Mouse (Mus musculus) neural tube, embryonic 15.5 days (tissue): ENCODE data around the gene Itgb3bp. TPM values are rescaled to one million over a fixed set of nuclear protein-coding genes. Genes with fewer than 3 reads are reported as not detected.

Source experiments
- ATAC-seq: fragments of 200-750 bp; cut with Nextera tagmentation; 2 replicates; pipeline ENCODE4 v1.8.0; 2017; ENCODE audit warnings: mild to moderate bottlenecking, moderate TSS enrichment, moderate library complexity; ENCODE audit not compliant: low FRiP score
- H3K27ac ChIP-seq: fragments of 300-500 bp; sonication (generic); replicated peaks from 2 replicates; pipeline ENCODE4 v1.5.1; 2015; ENCODE audit warnings: mild to moderate bottlenecking, inconsistent platforms
- H3K27me3 ChIP-seq: fragments of 300-500 bp; sonication (generic); replicated peaks from 2 replicates; pipeline ENCODE4 v1.6.1; 2015; ENCODE audit warnings: inconsistent platforms
- H3K36me3 ChIP-seq: fragments of 300-500 bp; sonication (generic); 2 replicates; pipeline ENCODE4 v1.6.1; 2015; ENCODE audit warnings: inconsistent platforms
- H3K4me1 ChIP-seq: fragments of 300-500 bp; sonication (generic); 2 replicates; pipeline ENCODE4 v1.6.1; 2015; ENCODE audit warnings: inconsistent platforms
- H3K4me2 ChIP-seq: fragments of 300-500 bp; sonication (generic); 2 replicates; pipeline ENCODE4 v1.6.1; 2015; ENCODE audit warnings: inconsistent platforms, mild to moderate bottlenecking, moderate library complexity
- H3K4me3 ChIP-seq: fragments of 300-500 bp; sonication (generic); replicated peaks from 2 replicates; pipeline ENCODE4 v1.5.1; 2015; ENCODE audit warnings: mild to moderate bottlenecking, inconsistent platforms
- H3K9ac ChIP-seq: fragments of 300-500 bp; sonication (generic); replicated peaks from 2 replicates; pipeline ENCODE4 v1.6.1; 2015; ENCODE audit warnings: mild to moderate bottlenecking, inconsistent platforms
- H3K9me3 ChIP-seq: fragments of 300-500 bp; sonication (generic); replicated peaks from 2 replicates; pipeline ENCODE4 v1.6.1; 2016; ENCODE audit warnings: inconsistent platforms
- WGBS: fragments of 180-500 bp; shearing (Covaris S2); methylation state at CpG from one replicate; pipeline ENCODE4 v1.1.7; 2015; ENCODE audit warnings: mixed read lengths; 5-methylcytosine and 5-hydroxymethylcytosine counted together
- polyA plus RNA-seq: library from polyadenylated mRNA; unstranded; fragments of >200 nt; fragmentation: Nextera tagmentation; extraction: Ambion mirVana; gene quantifications from 2 replicates; pipeline ENCODE4 v1.2.1, GENCODE M21; 2015

The Itgb3bp gene
- polyA plus RNA-seq = 13.1 and 17.3 TPM in 2 replicates

DNA sequence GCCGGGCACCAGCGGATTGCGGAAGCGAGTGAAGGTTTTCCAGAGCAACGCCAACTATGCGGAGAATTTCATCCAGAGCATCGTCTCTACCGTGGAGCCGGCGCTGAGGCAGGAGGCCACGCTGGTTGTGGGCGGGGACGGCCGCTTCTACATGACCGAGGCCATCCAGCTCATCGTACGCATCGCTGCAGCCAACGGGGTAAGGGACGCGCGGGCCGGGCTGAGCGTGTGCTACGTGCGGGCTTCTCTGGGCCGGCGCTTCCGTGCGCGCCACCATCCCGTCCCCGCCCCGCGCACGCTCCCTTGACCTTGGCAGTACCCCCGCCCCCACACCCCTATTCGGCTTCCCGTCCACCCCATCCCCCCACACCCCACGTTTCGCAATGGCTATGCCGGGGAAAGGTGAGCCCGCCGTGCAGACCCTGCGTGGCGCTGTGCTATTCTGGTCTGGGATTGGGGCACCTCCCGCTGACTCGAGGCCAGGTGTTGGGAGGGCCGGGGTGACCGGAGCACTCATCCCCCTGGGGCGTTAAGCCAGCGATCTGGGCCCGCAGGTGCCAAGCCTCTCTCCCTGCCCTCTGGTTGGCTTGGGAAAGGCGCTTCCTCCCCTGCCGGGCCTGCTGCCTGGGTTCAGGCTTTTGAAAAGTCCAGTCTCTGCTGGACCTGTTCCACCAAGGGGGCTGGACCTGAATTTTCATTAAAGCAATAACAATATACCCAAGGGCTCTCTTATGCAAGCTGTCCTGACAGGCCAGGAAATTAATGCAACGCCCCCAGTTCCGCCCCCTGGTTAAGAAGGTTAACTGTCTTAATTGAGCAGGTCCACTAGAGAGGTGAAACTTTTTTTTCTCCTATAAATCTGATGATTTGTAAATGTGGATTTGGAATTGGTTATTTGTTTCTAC lies at the start of gene Itgb3bp:
Gene Itgb3bp (minus strand): TSS at position 201 of the 905 bp plus-strand sequence.
- H3K36me3 ChIP-seq = no peaks in the 10 kb centered on the region
- WGBS = under 1% methylated on average over 54 of the region's 57 CpGs
- peak; percentile 95 for ATAC-seq

DNA sequence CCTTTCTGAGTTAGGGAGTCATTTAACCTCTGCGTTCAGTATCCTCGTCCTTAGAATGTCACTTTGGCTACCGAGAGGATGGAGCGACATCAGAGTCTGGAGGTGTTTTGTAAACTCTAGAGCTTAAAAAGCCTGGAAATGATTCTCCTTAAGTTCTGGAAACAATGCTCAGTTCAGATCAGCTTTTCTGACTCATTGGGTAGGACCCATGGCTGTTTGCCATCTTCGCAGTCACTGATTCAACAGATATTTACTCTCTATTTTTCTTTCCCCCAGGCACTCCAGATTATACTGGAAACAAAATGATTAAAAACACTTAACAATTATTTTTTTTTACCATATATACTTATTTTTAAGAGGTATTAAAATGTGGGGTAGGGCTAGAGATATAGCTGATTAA lies 49.7 kb upstream of the Itgb3bp start:
- Histone ChIP-seq H3K27me3 (no peaks in the 10 kb centered on the region), H3K4me3 (no peak overlapping the region), H3K9ac (no peak overlapping the region), H3K4me2 (no peak overlapping the region), H3K4me1 (no peaks in the 10 kb centered on the region), H3K9me3 (no peaks in the 10 kb centered on the region), H3K36me3 (peaks cover 6% of the 10 kb centered on the region; the same call in 1 of the 2 replicates), H3K27ac (no peak overlapping the region)
- 86% methylated on average over 5 of the region's 5 CpGs for WGBS
- no peak for ATAC-seq

More for the DNA sequence above, at the start of gene Itgb3bp:
- H3K9ac ChIP-seq = peak within 1 kb of the TSS; percentile 83
- H3K9me3 ChIP-seq = no peaks in the 10 kb centered on the region
- H3K27me3 ChIP-seq = no peaks in the 10 kb centered on the region
- peak within 1 kb of the TSS; percentile 77 for H3K4me3 ChIP-seq
- H3K27ac ChIP-seq = peak within 1 kb of the TSS; percentile 93
- peak within 1 kb of the TSS; percentile 93 for H3K4me2 ChIP-seq
- peaks cover 15% of the 10 kb centered on the region for H3K4me1 ChIP-seq

DNA sequence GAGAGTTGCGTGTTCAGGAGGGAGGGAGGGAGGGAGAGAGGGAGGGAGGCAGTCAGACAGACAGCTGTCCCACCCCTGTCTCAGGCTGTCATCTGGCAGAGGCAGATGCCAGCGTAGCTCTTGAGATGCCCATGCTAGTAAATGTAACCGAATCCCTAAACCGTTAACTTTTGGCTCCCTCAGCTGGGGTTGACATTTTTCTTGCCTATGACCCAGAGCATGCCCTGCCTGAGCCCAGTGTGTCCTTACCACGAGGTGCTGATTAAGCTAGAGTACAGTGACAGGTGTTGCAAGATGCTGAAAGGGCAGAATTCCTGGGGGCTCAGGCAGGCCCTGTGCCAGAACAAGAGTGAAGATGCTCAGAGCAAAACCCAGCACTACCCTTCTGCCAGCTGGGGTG lies 44.8 kb upstream of the Itgb3bp start:
- no peak for ATAC-seq
- no peak overlapping the region for H3K9ac ChIP-seq
- peaks cover 11% of the 10 kb centered on the region for H3K36me3 ChIP-seq
- WGBS = 78% methylated on average over 5 of the region's 5 CpGs
- H3K9me3 ChIP-seq = no peaks in the 10 kb centered on the region
- no peak overlapping the region for H3K4me2 ChIP-seq
- H3K27ac ChIP-seq = no peak overlapping the region
- H3K27me3 ChIP-seq = no peaks in the 10 kb centered on the region
- H3K4me3 ChIP-seq = no peak overlapping the region
- H3K4me1 ChIP-seq = no peaks in the 10 kb centered on the region

DNA sequence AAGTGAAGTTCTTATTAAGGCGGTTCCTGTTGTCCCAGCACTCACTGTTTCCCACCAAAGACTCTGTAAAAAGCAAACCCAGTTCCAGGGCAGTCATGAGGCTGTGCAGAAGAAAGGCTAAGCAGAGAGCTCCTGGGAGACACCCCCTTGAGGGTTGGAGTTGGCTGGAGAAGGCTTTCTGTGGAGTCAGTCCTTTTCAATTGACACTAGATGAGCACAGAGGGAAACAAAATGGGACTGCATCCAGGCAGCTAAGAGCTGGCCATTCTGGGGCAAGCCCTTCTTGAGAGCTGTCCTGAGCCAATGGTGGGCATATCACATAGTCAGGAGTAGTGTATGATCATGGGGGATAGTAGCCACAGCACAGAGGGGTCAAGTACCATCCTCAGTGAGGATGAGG lies 44.3 kb upstream of the Itgb3bp start:
- Histone ChIP-seq H3K4me3 (no peak overlapping the region), H3K27me3 (no peaks in the 10 kb centered on the region), H3K9me3 (no peaks in the 10 kb centered on the region), H3K4me2 (no peak overlapping the region), H3K36me3 (peaks cover 11% of the 10 kb centered on the region), H3K27ac (no peak overlapping the region), H3K4me1 (no peaks in the 10 kb centered on the region), H3K9ac (no peak overlapping the region)
- ATAC-seq = no peak
- WGBS = 89% methylated on average over 1 of the region's 1 CpGs

DNA sequence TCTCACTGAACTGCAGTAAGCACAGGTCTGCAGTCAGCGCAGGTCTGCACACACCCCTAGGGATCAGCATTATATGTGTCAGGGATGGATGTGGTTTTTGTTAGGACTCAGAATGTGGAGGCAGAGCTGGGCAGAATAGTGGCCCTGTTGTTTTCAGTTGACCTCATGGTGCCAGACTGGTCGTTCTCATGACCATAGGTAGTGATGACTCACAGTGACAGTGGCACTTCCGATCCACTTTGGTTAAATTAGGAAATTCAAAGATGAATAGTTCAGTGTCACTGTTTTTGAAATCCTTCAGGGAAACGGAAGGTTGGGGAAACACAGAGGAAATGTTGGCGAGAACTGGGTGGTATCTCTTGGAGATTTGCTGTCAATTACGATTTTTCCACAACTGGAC lies 43.3 kb upstream of the Itgb3bp start:
- Histone ChIP-seq H3K9ac (no peak overlapping the region), H3K4me1 (no peaks in the 10 kb centered on the region), H3K4me2 (no peak overlapping the region), H3K27ac (no peak overlapping the region), H3K36me3 (peaks cover 16% of the 10 kb centered on the region), H3K27me3 (no peaks in the 10 kb centered on the region), H3K9me3 (no peaks in the 10 kb centered on the region), H3K4me3 (no peak overlapping the region)
- no peak for ATAC-seq
- 93% methylated on average over 6 of the region's 6 CpGs for WGBS

DNA sequence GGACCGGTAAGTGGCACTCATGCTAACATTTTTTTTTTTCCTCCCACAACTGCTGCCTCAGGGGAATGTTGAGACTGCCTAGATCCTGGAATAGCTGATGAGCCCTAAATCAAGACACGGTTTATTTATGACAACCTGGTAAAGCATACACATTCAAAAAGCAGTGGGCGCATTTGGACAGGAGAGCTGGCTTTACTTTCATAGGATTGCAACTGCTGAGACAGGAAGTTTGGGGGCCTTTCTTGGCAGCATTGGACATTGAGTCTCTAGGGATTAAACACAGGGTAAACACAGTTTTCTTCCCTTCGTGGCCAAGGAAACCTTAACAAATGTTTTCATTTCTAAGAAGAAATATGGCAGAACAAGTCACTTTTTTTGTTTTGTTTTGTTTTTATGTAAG lies 40.5 kb upstream of the Itgb3bp start:
- no peaks in the 10 kb centered on the region for H3K4me1 ChIP-seq
- H3K9ac ChIP-seq = no peak overlapping the region
- H3K4me2 ChIP-seq = no peak overlapping the region
- H3K9me3 ChIP-seq = no peaks in the 10 kb centered on the region
- H3K27ac ChIP-seq = no peak overlapping the region
- no peak for ATAC-seq
- 76% methylated on average over 4 of the region's 4 CpGs for WGBS
- no peaks in the 10 kb centered on the region for H3K27me3 ChIP-seq
- peaks cover 31% of the 10 kb centered on the region for H3K36me3 ChIP-seq
- H3K4me3 ChIP-seq = no peak overlapping the region

DNA sequence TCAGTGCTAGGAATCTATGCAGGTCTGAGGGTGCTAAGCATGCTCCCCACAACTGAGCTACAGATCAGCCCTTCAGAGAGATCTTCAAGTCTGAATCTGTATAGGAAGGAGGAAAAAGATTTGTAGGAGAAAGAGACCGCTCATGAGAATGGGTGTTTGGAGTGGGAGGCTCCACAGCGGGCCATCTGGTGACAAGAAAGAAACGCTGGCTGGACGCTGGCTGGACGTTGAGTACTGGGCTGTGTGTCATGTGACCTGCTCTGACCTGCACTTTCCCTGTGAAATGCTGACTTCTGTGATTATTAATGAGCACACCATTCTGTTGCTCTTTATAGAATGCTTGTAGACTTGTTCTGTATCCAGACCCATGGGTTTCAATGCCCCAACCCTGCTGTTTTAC lies 39.7 kb upstream of the Itgb3bp start:
- no peaks in the 10 kb centered on the region for H3K9me3 ChIP-seq
- no peak overlapping the region for H3K9ac ChIP-seq
- H3K27me3 ChIP-seq = no peaks in the 10 kb centered on the region
- H3K4me1 ChIP-seq = no peaks in the 10 kb centered on the region
- ATAC-seq = no peak
- H3K27ac ChIP-seq = no peak overlapping the region
- H3K36me3 ChIP-seq = peaks cover 35% of the 10 kb centered on the region
- 46% methylated on average over 5 of the region's 5 CpGs for WGBS
- no peak overlapping the region for H3K4me3 ChIP-seq
- no peak overlapping the region for H3K4me2 ChIP-seq

DNA sequence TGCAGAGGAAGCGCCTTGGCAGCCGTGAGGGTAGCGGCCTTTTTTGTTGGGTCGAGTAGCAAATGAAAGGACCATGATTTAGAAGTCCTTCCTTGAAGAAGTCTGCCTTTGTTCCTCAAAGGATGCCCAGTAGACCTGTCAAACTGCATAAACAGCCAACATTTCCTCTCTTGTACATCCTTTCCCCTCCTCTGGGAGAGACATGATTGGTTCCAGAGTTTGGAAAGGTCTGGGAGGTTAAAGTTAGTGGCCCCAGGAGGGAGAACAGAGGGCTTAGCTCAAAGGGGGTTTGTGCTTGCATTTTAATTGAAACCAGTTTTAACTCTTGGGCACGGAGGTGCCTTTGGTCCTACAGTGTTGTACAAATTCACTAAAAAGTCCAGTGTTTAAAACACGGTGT lies 36.9 kb upstream of the Itgb3bp start:
- 82% methylated on average over 6 of the region's 6 CpGs for WGBS
- ATAC-seq = no peak
- H3K27ac ChIP-seq = no peak overlapping the region
- H3K4me2 ChIP-seq = no peak overlapping the region
- H3K4me3 ChIP-seq = no peak overlapping the region
- H3K27me3 ChIP-seq = no peaks in the 10 kb centered on the region
- no peaks in the 10 kb centered on the region for H3K9me3 ChIP-seq
- H3K9ac ChIP-seq = no peak overlapping the region
- H3K4me1 ChIP-seq = no peaks in the 10 kb centered on the region
- peaks cover 42% of the 10 kb centered on the region for H3K36me3 ChIP-seq

DNA sequence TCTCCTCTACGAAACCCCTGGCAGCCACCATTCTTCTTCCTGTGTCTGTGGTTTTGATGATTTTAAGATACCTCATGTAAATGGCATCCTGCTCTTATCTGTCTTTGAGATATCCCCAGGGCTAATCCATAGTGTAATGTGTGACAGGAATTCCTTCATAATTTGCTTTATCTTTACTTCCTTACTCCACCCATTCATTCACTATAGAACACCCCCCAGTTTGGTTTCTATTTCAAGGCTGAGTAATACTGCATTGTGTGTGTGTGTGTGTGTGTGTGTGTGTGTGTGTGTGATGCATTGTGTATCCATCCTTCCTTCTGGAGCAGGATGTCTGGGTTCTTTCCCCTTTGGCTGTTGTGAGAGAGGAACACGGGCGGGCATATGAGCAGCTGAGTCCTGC lies 29.7 kb upstream of the Itgb3bp start:
- ATAC-seq = no peak
- Histone ChIP-seq H3K9me3 (no peaks in the 10 kb centered on the region), H3K4me2 (no peak overlapping the region), H3K36me3 (peaks cover 11% of the 10 kb centered on the region), H3K27me3 (no peaks in the 10 kb centered on the region), H3K4me1 (no peaks in the 10 kb centered on the region), H3K4me3 (no peak overlapping the region), H3K9ac (no peak overlapping the region), H3K27ac (no peak overlapping the region)
- 84% methylated on average over 3 of the region's 3 CpGs for WGBS

DNA sequence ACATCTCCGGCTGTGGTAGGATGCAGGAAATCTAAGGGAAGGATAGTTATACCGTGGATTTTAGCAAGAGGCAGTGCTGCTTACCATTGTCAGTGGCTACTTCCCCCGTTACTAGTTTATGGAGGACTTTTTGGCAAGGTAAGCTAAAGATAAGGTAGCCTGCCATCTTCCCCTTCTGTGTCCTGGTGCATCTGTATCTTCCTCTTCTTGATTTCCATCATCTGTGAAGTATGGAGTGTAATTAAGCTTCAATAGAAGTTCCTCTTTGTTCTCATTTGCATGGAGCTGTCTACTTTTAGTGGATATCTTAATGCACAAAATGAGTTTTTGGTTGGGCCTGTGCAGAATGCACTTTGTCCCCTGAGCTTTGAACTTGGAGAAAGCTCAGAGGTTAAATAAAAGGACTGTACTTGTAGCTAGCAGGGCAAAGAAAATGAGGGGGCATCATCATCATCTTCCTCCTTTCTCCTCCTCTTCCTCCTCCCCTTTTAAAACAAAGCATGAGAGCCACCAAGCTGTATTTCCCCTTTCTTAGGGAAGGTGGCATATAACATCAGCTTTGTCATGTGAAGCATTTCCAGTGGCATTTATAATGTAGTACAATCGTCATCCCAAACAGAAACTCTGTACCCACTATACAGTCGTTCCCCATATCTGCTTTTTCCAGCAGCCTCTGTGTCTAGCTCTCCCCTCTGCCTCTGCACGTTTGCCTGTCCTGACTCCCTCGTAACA lies 28.6 kb upstream of the Itgb3bp start:
- ATAC-seq = no peak
- Histone ChIP-seq H3K4me2 (no peak overlapping the region), H3K4me1 (no peaks in the 10 kb centered on the region), H3K27me3 (no peaks in the 10 kb centered on the region), H3K9ac (no peak overlapping the region), H3K36me3 (peaks cover under 1% of the 10 kb centered on the region; the same call in 1 of the 2 replicates), H3K27ac (no peak overlapping the region), H3K4me3 (no peak overlapping the region), H3K9me3 (no peaks in the 10 kb centered on the region)
- 84% methylated on average over 7 of the region's 7 CpGs for WGBS

DNA sequence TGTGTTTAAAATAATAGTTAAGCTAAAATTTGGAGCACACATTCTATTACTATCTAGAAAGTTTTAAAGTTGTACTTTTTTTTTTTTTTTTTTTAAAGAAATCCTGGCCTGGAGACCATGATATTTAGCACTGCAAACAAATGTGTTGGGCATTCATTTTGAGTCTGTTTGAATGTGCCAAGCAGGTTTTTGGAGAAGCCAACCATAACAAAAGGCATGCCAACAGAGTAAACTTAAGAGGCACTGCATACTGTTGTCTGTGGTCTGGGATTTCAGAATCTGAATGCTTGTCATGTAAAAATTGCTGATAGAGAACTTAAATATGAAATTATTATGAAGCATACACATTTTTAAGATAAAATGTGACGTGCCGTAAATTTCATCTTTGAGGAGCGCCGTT lies 27.6 kb upstream of the Itgb3bp start:
- H3K4me2 ChIP-seq = no peak overlapping the region
- ATAC-seq = no peak
- H3K9ac ChIP-seq = no peak overlapping the region
- no peaks in the 10 kb centered on the region for H3K4me1 ChIP-seq
- H3K9me3 ChIP-seq = no peaks in the 10 kb centered on the region
- WGBS = 92% methylated on average over 4 of the region's 4 CpGs
- no peak overlapping the region for H3K4me3 ChIP-seq
- H3K27ac ChIP-seq = no peak overlapping the region
- no peaks in the 10 kb centered on the region for H3K27me3 ChIP-seq
- H3K36me3 ChIP-seq = no peaks in the 10 kb centered on the region

DNA sequence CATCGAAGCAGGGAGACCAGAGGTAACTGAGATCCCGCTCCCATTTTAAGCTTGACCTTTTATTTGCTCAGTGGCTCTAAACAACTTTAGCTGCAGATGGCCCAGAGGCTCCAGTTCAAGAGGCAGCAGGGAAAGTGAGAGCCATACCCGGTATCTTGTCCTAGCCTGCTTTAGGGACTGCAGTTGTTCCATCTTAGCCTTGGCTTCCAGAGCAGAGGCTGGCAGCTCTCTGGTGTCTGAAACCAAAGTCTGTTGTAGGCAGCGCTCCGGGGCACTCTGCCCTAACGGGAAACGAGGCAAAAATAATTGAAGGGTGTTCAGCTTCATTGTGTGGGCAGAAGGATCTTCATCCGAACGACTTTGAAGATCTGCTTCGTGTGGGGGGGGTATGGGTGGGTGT lies 25.8 kb upstream of the Itgb3bp start:
- no peaks in the 10 kb centered on the region for H3K4me1 ChIP-seq
- H3K4me2 ChIP-seq = no peak overlapping the region
- WGBS = 82% methylated on average over 10 of the region's 10 CpGs
- no peak overlapping the region for H3K27ac ChIP-seq
- no peaks in the 10 kb centered on the region for H3K9me3 ChIP-seq
- no peak overlapping the region for H3K9ac ChIP-seq
- ATAC-seq = no peak
- H3K27me3 ChIP-seq = no peaks in the 10 kb centered on the region
- no peaks in the 10 kb centered on the region for H3K36me3 ChIP-seq
- H3K4me3 ChIP-seq = no peak overlapping the region
